Mouse (Mus musculus) brain, adult 2 months (tissue): ENCODE data around the gene Dnah3.
A peak's percentile ranks its signal among the peaks of the same experiment; 100 is the strongest.

Source experiments
- DNase-seq: peaks from one replicate; pipeline ENCODE4 v3.0.0; 2011; ENCODE audit warnings: low read depth, low spot score

Gene Dnah3

DNA sequence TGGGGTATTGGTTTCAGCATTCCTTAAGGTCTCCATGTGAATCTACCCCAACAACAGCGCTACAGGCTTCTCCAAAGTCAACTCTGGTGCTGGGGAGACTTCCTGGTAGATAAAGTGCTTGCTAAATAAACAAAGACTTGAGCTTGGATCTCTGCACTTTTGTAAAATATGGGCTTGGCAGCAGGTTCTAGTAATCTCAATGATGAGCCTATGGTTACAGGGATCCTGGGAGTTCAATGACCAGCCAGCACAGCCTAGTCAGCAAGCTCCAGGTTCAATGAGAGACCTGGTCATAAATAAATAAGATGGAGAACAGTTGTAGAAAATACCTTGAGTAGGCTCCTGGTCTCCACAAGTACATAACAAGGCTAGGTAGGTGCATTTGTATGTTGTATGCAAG is 141.0 kb downstream of the Dnah3 start:
- DNase-seq = no peak

- no peak for DNase-seq
Observed at GRCm38 (mm10) chr7:119941569-119941968, 153.5 kb downstream of the Dnah3 start.

GRCm38 (mm10) chr7:119937036-119937435 is 158.0 kb downstream of the Dnah3 start:
- DNase-seq = no peak

DNA sequence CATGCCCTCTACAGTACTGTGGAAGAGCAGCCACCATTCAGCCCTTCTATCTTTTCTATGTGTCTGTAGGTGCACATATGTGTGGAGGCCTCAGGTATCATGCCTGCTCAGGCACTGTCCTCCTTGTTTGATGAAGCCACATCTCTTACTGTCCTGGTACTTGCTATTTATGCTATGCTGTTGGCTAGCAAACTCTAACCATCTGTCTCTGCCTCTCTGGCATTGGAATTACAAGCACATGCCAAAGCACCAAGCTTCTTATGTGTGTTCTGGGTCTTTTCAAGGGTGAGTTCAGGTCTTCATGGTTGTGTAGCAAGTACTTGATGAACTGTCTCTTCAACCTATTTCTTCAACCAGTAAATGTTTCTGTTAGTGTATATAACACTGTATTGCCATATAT is 158.8 kb downstream of the Dnah3 start:
- no peak for DNase-seq

GRCm38 (mm10) chr7:119928783-119929440 is 166.2 kb downstream of the Dnah3 start:
- no peak for DNase-seq

- DNase-seq = no peak
Observed at GRCm38 (mm10) chr7:119921054-119921453, 174.0 kb downstream of the Dnah3 start.

- DNase-seq = peak; percentile 75
Observed at GRCm38 (mm10) chr7:119920457-119920856, 174.6 kb downstream of the Dnah3 start.

GRCm38 (mm10) chr7:119911727-119912126 is 183.4 kb downstream of the Dnah3 start:
- DNase-seq = no peak

DNA sequence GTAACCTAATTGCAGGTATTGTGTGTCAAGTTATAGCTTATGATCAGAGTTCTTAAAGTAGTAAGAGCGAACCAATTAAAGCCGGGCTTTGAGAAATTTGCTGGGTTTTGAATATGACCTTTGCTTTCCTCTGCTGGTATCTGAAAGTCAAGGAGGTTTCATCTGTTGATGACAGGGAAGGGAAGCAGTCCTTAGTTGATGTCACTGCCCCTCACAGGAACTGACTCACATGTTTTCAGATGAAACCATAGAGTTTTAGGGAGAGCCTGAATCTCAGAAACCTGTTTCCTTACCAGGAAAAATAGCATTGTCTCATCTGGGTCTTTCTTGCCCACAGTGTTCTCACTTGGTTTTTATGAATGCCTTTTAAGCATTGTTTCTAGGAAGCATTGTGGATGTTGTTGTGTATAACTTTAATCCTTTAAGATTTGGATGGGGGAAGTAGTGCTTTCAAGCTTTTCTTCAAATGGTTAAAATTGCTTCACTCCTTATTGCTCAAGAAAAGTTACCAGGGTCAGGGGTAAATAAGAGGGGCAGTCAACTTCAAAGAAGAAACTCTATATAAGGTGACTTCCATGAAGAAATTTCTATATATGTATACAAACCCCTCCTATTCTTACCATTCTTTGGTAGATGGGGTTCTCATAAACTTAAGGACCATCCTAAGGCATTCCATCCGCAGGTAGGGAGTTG is 188.4 kb downstream of the Dnah3 start:
- no peak for DNase-seq

DNA sequence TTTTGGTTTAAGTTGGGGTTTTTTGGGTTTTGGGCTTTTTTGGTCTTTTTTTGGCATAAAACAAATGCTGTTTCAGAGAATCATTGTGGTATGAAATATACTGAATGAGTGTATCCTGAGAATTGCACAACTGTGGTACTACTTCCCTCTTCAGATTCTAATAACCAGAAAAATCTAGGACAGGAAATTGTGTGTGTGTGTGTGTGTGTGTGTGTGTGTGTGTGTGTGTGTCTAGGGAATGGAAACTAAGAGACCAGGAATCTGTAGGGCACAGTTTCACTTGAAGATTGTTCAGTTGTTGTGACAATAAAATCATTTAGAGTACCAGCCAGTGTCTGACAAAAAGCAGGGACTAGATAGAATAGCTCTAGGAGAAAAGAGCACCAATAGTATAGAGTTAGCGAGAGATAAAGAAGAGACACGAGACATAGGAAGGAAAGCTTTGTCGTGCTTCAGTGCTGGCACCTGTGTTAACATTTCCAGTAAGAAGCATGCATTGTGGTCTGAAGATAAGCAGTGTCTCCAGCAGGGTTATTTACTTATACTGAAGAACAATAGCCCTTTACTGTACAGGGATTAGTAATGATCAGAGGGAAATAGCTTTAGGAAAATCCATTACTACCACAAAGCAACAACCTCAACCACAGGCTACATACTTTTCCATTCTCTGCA is 195.6 kb downstream of the Dnah3 start:
- DNase-seq = no peak

DNA sequence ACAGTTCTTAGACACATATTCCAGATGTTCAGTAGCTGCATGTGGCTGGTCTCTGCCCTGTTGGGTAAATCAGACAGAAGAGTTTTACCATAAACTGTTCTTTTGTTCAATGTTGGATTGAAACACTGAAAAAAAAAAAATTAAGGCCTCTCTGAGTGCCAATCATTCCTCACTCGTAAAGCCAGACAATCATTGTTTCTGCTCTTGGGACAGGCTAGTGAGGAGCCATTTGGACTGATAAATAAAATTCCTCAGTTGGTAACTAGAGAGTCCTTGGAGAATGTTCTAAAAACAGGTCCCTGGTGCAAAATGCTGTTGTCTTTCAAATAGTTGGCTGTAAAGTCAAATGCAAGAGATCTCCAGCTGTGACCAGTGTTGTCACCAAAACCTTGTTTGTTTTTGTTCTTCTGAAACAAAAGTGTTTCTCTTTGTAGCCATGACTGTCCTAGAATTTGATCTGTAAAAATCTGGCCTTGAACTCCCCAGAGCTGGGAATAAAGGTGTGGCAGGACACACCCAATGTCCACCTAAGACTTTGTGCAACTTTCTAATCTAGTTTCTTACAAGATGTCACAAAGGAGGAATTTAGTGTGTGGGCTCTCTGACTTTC is 196.7 kb downstream of the Dnah3 start:
- no peak for DNase-seq

- no peak for DNase-seq
Observed at GRCm38 (mm10) chr7:119897521-119898109, 197.5 kb downstream of the Dnah3 start.

DNA sequence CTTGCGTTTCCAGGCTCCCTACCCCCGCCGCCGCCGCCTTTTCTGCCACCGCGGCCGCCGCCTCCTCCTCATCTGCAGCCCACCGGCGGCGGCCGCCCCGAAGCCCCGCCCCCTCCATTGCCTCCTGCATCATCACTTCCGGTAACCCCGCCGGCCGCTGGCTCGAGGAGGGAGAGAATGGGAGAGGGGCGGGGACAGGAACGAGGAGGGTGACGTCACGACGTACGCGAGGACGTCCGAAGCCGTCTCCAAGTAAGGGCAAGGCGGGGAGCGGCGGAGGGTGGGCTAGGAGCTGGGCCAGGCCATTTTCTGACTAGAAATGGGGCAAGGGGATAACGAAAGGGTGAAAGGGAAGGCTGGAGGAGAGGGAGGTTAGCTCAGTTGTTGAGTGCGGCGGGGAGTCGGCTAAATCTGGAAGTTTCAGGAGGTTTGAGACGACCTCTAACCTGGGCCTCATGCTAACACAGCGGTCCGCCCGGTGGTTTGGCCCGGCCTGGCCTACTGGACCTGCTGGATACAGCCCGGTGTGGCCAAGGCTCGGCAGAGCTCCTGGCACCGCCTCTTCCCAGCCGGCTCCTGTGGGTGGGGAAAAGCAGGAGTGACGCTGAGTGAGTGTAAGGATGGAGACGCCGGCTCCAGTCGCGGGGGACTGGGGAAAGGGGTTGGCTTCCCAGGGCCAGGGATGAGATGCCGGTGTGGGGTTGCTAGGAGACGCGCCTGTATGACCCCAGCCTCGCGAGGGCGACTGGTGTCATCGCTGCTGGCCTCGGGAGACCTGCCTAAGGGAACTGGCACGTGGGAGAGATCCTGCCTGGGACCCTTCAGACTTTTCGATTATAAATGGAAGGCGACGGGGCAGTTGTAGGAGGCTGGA is 199.2 kb downstream of the Dnah3 start, which contains the start of the genes Lyrm1 and Dcun1d3:
TSS of gene Lyrm1 (plus strand) at position 223 of the 874 bp plus-strand sequence.
TSS of gene Dcun1d3 (minus strand) at position 660 of the 874 bp plus-strand sequence.
- peak; percentile 99 for DNase-seq

- DNase-seq = no peak
Observed at GRCm38 (mm10) chr7:119894818-119895544, 200.1 kb downstream of the Dnah3 start.

DNA sequence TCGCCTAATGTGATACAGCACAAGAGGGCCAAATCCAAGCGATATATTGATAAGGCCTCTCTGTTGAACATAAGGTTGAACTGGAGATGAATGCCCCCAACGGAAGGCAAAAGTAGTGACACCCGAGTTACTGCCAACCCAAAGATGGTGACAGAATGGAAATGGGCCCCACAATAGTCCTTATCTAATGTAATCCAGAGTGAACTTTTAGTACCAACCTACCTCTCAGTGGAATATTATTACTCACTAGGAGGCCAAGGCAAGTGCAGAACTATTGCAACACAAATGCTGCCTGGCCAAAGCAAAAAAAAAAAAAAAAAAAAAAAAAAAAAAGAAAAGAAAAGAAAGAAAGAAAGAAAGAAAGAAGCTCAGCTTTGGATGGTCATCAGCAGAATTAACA is 202.3 kb downstream of the Dnah3 start:
- DNase-seq = no peak

GRCm38 (mm10) chr7:119892198-119892597 is 202.9 kb downstream of the Dnah3 start:
- no peak for DNase-seq

DNA sequence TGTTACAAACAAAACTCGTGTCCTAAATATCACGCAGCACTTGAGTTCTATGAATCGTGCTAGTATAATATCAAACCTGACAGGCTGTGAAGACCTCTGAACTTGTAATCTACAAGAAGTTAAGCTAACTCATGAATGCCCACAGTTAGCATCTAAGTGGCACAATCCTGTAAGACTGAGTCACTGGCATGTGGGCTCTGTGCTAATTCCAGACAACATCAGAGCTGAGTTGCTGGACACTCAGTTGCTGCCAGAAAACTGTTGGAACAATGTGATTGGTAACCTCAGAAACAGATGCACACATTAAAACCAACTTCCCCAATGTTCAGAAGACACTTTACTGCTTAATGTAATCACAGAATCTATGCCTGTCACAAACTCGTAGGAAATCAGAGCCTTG is 207.2 kb downstream of the Dnah3 start:
- peak; percentile 11 for DNase-seq

GRCm38 (mm10) chr7:119881229-119881628 is 213.9 kb downstream of the Dnah3 start:
- DNase-seq = no peak

GRCm38 (mm10) chr7:119880345-119880744 is 214.7 kb downstream of the Dnah3 start:
- DNase-seq = no peak

DNA sequence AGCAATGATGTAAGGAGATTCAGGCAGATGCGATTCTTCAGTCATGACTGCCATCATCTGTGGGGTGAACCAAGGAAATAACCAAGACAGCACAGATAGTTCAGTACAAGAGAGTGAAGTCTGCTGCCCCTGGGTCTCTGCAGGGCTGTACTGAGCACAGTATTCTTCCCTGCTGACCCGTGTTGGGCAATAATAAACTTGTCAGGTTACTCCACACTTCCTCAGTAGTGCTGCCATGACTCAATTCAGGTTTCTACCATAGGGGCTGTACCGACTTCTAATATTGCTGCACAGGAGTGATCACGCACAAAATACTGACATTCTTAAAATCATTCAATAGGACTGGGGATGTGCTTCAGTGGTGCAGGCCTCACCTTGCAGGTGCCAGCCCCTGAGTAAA is 215.9 kb downstream of the Dnah3 start:
- DNase-seq = no peak
